Mouse (Mus musculus) WW6 (cell line): ENCODE results near the gene Sdc3.

Source experiments
- DNase-seq: peaks from one replicate; pipeline ENCODE4 v3.0.0-alpha.2; 2013; ENCODE audit warnings: low read depth, low spot score

The Sdc3 gene

GRCm38 (mm10) chr4:130792376-130793179 is at the start of gene Sdc3:
Gene Sdc3 (plus strand): TSS chr4:130792537.
- DNase-seq: no peak

DNA sequence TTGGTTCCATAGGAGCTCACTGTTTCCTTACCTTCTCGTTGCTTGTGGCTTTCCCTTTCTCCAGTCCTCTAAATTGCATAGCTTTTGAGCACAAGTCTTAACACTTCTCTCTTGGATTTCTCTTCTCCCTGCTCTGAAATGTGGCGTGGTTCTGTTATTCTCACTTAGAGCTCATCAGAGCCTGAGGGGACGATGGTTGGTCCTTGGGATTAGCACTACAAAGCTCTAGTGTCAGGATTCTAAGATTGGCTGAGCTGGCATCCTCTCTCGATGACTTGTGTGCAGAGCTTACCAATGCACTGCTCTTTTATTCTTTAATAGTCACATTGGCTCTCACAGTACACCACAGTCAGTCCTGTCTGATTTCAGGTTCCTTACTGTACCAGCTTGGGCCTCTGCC is 48.3 kb upstream of the Sdc3 start:
- DNase-seq: no peak

GRCm38 (mm10) chr4:130745561-130746306 is 46.6 kb upstream of the Sdc3 start:
- no peak for DNase-seq

DNA sequence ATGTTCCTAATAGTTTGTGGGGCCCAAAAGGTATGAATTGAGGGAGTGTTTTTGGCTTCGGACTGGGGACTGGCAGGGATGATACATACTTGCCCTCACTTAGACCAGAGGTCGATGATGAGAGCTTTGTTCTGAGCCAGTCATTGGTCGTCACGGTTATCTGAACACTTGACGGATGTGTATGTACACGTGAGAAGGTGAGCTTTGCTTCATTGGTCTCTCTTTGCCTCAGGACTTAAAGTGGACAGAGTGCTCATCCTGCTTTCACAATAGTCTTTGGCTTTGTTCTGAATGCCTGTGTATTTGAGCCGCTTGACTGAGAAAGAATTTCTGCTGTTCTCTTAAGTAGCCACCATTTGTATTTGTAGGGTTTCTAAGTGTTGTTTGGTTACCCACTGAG is 42.8 kb upstream of the Sdc3 start:
- DNase-seq: no peak

DNA sequence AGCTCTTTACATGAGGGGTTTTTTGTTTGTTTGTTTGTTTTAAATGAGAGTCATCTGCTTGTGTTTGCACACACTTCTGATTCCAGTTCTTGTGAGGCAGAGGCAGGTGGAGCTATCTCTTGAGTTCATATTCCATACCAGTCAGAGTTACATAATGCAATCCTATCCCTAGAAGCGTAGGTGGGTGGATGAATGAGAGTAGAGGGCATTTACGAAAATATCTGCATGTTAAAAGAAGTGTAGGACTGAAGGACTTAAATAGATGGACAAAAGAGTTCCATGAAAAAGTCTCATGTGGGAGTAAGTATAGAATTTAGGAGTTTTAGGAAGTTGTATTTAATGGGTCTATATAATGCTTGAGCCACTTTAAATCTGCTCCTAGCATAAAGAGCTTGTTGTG is 40.4 kb upstream of the Sdc3 start:
- DNase-seq: no peak

DNA sequence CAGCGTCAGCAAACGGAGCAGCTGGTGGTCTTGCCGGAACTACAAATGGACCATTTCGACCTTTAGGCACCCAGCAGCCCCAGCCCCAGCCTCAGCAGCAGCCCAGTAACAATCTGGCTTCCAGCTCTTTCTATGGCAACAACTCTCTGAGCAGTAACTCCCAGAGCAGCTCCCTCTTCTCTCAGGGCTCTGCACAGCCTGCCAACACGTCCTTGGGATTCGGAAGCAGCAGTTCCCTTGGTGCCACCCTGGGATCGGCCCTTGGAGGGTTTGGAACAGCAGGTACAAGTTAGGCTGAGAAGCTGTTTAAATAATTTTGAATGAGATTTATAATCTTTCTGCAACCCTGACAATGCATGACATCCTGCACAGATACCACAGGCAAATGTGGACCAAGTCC is 39.7 kb upstream of the Sdc3 start:
- no peak for DNase-seq

DNA sequence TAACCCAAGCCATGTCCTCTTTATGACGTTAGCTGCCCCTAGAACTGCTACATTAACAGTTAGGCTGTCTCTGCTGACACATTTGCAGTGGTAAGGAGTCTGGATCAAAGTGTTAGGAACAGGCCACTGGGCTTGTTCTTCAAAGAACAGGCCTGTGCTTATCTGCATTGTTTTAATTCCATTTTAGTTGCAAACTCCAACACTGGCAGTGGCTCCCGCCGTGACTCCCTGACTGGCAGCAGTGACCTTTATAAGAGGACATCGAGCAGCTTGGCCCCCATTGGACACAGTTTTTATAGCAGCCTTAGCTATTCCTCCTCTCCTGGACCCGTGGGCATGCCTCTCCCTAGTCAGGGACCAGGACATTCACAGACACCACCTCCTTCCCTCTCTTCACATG is 38.6 kb upstream of the Sdc3 start:
- DNase-seq: no peak

DNA sequence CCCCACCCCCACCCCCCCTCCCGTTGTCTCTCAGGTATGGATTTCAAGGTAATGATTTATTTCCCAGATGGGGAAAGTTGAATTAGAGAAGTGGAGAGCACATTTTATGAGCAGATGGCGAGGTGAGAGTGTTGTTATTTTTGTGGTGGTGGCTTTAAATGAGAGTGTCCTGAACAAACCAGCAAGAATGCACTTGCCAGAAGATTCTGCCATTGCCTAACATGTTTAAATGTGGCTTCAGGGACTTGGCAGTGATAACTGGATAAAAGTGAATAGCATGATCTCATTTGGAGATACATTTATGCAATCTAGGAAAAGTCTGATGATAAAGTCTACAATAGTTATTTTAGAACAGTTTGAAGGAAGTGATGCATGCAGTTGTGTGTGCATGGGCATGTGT is 37.6 kb upstream of the Sdc3 start:
- no peak for DNase-seq

DNA sequence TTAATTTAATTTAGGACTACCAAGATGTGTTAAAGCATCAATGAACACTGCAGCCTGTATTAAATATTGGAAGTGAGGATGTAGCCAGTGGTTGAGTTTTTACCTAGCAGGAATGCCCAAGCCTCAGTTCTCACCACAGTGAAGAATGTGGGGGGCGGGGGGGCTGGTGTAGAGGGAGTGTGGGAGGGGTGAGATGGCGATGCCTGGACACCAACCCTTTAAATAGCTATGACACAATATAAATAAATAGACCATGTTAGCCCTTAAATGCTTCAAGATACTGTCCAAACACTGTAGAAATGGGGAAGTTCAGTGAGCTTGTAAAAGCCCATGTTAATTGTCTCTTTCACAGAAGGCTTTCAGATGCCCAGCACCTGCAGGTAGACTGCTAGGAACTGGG is 32.5 kb upstream of the Sdc3 start:
- no peak for DNase-seq

- no peak for DNase-seq
Observed at GRCm38 (mm10) chr4:130761809-130762208, 30.5 kb upstream of the Sdc3 start.

- no peak for DNase-seq
Observed at GRCm38 (mm10) chr4:130765399-130766160, 26.8 kb upstream of the Sdc3 start.

DNA sequence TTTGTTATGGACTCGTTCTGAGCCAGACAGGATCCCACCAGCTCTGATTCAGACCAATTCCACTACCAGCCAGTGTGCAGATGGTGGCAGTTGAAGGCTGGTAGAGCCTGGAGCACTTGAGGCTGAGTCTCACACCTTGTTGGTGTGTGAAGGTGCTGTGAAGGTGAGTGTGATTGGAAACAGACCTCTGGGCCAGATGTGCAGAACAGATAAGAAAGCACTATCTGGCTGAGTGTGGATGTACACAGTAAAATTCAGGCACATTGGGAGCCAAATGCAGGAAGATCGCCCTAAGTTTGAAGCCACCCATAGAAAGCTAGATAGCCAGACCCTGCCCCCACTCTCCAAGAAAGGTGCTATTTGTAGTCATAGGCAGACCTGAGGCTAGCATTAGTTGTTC is 25.9 kb upstream of the Sdc3 start:
- no peak for DNase-seq

DNA sequence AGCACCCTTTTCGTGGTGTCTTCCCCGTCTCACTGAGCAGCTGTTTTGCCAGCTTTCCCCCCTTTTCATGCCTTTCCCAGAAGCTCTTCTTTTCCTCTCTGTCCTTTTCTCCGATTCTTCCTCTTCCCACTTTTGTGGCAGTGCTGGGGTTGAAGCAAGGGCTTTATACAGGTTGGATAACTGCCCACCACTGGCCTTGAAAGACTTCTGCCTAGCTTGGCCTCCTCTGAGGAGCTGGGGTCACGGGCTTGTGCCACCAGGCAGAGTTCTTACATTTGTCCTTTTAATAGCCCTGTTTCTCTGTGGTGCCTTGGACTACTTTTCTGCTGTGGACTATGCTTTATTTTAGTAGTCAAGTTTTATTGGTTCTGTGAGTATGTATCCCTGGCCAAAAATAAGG is 25.4 kb upstream of the Sdc3 start:
- no peak for DNase-seq

DNA sequence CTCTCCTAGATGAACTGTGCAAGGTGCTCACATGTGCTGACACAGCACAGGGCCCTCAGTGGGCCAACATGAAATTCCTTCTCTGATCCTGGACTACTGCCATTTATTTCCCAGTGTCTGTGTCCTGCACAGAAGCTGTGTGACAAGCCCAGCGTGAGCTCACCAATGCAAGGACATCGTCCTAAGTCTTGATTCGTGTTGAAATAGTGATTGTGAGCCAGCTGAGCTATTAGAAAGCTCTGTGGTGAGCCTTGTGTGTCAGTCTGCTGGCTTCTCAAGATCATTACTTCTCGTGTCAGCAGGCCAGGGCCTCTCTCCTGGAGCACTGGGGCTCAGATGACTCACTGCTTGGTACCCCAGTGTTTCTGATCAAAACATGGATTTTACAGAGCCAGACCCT is 18.4 kb upstream of the Sdc3 start:
- no peak for DNase-seq

DNA sequence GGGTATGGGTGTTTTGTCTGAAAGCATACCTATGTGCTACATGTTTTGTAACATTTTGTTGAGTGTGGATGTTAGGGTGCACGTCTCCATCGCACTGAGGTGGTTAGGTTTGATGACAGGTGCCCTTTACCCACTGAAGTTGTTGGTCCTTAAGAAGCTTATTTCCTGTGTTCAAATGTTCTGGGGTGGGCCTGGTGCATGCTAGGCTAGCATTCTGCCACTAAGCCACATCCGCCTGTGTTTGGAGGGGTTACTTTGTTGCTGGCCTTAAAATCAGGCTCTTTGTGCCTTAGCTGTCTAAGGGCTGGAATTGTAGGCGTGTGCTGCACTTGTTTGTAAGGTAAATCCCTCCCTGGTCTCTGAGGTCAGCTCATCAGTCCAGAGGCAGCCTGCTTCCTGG is 17.5 kb upstream of the Sdc3 start:
- DNase-seq: no peak

DNA sequence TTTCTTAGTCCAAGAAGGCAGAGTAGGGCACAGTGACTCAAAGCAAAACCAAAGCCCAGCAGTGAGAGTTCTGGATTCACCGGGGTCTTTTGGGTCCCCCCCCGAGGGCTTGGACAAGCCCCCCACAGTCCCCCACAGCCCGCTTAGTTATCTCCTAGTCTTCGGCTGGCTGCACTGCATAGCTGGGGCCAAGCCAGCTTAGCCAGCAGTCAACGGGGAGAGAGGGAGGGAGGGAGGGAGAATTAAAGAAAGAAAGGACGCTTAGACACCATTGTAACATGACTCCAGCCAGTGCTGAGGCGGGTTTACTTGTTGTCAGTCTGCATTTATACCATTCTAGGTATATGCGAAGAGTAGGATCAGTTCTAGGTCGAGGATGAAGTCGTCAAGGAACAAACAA is 14.7 kb upstream of the Sdc3 start:
- no peak for DNase-seq

GRCm38 (mm10) chr4:130779037-130779436 is 13.3 kb upstream of the Sdc3 start:
- no peak for DNase-seq

DNA sequence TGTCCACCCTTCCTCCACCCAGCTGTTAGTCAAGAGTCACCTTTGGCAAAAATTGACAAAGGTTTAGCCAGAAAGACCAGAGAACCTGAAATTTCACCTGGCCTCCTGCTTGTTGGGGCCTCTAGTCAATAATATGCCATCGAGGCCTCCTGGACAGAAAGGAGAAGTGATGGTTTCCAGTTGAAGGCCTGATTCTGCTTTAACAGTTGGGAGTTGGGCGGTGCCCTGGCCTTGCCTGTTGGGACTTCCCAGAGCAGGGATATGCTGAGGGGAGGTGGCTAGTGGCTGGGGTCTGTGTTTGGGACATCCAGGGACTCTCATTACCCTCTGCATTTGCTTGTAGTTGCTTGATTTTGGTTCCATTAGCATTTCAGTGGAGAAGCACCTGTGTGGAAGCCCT is 9.8 kb upstream of the Sdc3 start:
- DNase-seq: no peak

DNA sequence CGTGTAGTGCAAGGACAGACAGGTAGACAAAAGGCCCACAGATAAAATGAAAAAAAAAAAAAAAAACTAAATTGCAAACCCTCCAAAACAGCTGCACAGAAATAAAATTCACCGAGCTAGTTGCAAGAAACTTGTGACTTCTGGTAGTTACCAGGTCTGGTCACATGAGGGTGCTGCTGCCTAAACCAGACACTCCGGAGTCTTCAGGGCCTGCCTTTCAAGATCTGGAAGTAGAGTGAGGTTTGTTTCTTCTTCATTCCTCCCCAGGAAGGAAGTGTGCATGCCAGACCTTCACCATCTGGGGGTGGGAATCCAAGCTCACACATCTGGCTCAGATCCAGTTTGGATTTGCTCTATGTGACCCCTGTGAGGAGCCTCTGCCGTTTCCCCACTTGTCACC is 7.6 kb upstream of the Sdc3 start:
- DNase-seq: no peak

GRCm38 (mm10) chr4:130787530-130787929 is 4.8 kb upstream of the Sdc3 start:
- no peak for DNase-seq

GRCm38 (mm10) chr4:130790180-130790579 is 2.2 kb upstream of the Sdc3 start:
- DNase-seq: peak; percentile 65

- no peak for DNase-seq
Observed at GRCm38 (mm10) chr4:130791811-130792375, 444 bp upstream of the Sdc3 start.
